Mouse (Mus musculus) limb, embryonic 14.5 days (tissue): Measurements from ENCODE around the gene Grap. TPM values are rescaled to one million over a fixed set of nuclear protein-coding genes. Genes with fewer than 3 reads are reported as not detected.

Source experiments
- ATAC-seq: fragments of 200-750 bp; cut with Nextera tagmentation; 2 replicates; pipeline ENCODE4 v1.8.0; 2017; ENCODE audit warnings: low read depth, moderate number of reproducible peaks, moderate TSS enrichment; ENCODE audit not compliant: low FRiP score
- DNase-seq: peaks from one replicate; pipeline ENCODE4 v3.0.0-alpha.2; 2015; ENCODE audit warnings: low spot score
- H3K27ac ChIP-seq: fragments of 300-500 bp; sonication (generic); replicated peaks from 2 replicates; pipeline ENCODE4 v1.5.1; 2014; ENCODE audit warnings: low read depth, mild to moderate bottlenecking, low read length, moderate library complexity, mixed read lengths
- H3K27me3 ChIP-seq: fragments of 300-500 bp; sonication (generic); 2 replicates; pipeline ENCODE4 v1.6.1; 2014; ENCODE audit warnings: low read length, mixed read lengths; ENCODE audit not compliant: control insufficient read depth, insufficient read depth
- H3K36me3 ChIP-seq: fragments of 300-500 bp; sonication (generic); 2 replicates; pipeline ENCODE4 v1.6.1; 2014; ENCODE audit warnings: mild to moderate bottlenecking, low read length, moderate library complexity, mixed read lengths; ENCODE audit not compliant: control insufficient read depth, insufficient read depth
- H3K4me1 ChIP-seq: fragments of 300-500 bp; sonication (generic); 2 replicates; pipeline ENCODE4 v1.6.1; 2014; ENCODE audit warnings: antibody characterized with exemption, low read length, mixed read lengths; ENCODE audit not compliant: control insufficient read depth, insufficient read depth
- H3K4me2 ChIP-seq: fragments of 300-500 bp; sonication (generic); replicated peaks from 2 replicates; pipeline ENCODE4 v1.6.1; 2014; ENCODE audit warnings: low read depth, mild to moderate bottlenecking, low read length, moderate library complexity; ENCODE audit not compliant: severe bottlenecking
- H3K4me3 ChIP-seq: fragments of 300-500 bp; sonication (generic); replicated peaks from 2 replicates; pipeline ENCODE4 v1.5.1; 2014; ENCODE audit warnings: low read length
- H3K9ac ChIP-seq: fragments of 300-500 bp; sonication (generic); 2 replicates; pipeline ENCODE4 v1.6.1; 2014; ENCODE audit warnings: mild to moderate bottlenecking, low read depth, low read length, moderate library complexity; ENCODE audit not compliant: severe bottlenecking
- H3K9me3 ChIP-seq: fragments of 300-500 bp; sonication (generic); 2 replicates; pipeline ENCODE4 v1.6.1; 2016; ENCODE audit warnings: low read length; ENCODE audit not compliant: control insufficient read depth
- POLR2A ChIP-seq: fragments of 200-500 bp; IDR thresholded peaks from 2 replicates; pipeline ENCODE4 v1.8.0; 2012; ENCODE audit warnings: inconsistent platforms, mild to moderate bottlenecking, moderate library complexity, borderline replicate concordance; ENCODE audit not compliant: insufficient read depth, insufficient read length; ENCODE audit errors: extremely low read depth
- WGBS: fragments of 180-500 bp; shearing (Covaris S2); extraction: QIAGEN DNeasy Blood & Tissue Kit; methylation state at CpG from one replicate; pipeline ENCODE4 v1.1.7; 2014; 5-methylcytosine and 5-hydroxymethylcytosine counted together
- polyA plus RNA-seq, 2 experiments: library from polyadenylated mRNA; depleted of rRNA in 1 of 2; stranded (reverse) in 1 of 2; unstranded in 1 of 2; fragments of >200 nt; fragmentation: Nextera tagmentation in 1 of 2; extraction: Ambion mirVana in 1 of 2; gene quantifications; 2 replicates each; pipeline versions ENCODE4 v1.2.1 to v1.2.3; 2012 to 2014

Grap gene
- polyA plus RNA-seq, 2 experiments = 4.7 to 5.6 TPM

DNA sequence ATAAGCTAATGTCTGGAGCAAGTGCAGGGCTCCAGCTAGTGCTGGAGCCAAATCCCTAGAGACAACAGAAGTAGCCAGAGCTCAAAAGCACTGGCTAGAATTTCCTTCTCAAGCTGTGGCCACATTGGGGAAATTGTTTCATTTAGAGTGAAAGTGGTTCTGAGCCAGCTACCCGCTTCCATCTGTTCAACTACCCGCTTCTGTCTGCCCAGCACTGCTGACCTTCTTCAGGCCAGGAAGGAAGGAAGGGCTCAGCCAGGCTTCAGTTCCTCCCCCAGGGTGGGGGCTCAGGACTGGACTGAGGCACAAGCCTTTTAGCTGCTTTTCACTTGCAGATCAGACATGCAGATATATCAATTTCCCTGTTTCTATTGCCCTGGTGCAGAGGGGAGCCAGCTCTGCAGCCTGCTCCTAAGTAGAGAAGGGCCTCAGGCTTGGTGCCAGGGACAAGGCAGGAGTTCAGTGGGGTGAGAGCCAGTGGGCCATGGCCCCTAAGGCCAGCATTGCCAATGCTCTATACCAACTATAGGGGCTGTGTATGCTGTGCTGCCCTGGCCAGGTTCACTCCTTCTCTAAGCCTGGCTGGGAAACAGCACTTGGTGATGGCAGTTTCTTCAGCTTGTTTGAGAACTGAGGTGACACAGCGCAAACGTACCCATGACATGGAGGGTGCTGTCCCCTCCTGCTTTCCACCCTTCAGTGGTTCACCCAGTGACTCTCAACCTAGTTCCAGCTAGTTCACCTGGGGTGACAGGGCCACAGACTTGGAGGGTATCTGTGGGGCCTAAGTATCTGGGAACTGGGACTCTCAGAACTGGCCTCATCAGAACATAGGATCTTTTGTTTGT is 6.2 kb downstream of the Grap start:
- Histone ChIP-seq H3K4me3 (no peak overlapping the region), H3K9ac (no peak overlapping the region), H3K4me2 (no peak overlapping the region), H3K9me3 (no peaks in the 10 kb centered on the region), H3K27me3 (no peaks in the 10 kb centered on the region), H3K4me1 (no peaks in the 10 kb centered on the region), H3K36me3 (no peaks in the 10 kb centered on the region), H3K27ac (no peak overlapping the region)
- no peak for ATAC-seq
- TF ChIP-seq POLR2A = no peak
- DNase-seq = no peak
- WGBS = 72% methylated on average over 4 of the region's 4 CpGs

DNA sequence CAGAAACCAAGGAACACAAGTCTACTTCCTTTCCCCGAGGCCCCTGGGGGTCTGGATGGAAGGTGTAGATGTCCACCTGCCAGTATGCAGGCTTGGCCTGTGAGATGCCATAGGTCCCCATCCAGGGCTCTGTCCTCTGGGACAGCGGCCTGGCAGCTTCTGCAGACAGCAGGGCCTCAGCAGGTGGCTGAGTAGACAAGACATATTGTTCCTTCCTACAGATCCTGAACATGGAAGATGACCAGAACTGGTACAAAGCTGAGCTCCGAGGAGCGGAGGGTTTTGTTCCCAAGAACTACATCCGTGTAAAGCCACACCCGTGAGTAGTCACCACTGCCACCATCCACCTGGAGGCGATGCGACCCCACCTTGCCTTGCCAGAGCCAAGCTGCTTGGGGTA is 6.9 kb downstream of the Grap start:
- WGBS = 87% methylated on average over 8 of the region's 8 CpGs
- no peak overlapping the region for H3K4me3 ChIP-seq
- DNase-seq (no peak), ATAC-seq (no peak)
- no peaks in the 10 kb centered on the region for H3K27me3 ChIP-seq
- H3K27ac ChIP-seq = no peak overlapping the region
- H3K9ac ChIP-seq = no peak overlapping the region
- H3K4me2 ChIP-seq = no peak overlapping the region
- no peaks in the 10 kb centered on the region for H3K9me3 ChIP-seq
- no peaks in the 10 kb centered on the region for H3K4me1 ChIP-seq
- no peak for TF ChIP-seq POLR2A
- H3K36me3 ChIP-seq = no peaks in the 10 kb centered on the region

DNA sequence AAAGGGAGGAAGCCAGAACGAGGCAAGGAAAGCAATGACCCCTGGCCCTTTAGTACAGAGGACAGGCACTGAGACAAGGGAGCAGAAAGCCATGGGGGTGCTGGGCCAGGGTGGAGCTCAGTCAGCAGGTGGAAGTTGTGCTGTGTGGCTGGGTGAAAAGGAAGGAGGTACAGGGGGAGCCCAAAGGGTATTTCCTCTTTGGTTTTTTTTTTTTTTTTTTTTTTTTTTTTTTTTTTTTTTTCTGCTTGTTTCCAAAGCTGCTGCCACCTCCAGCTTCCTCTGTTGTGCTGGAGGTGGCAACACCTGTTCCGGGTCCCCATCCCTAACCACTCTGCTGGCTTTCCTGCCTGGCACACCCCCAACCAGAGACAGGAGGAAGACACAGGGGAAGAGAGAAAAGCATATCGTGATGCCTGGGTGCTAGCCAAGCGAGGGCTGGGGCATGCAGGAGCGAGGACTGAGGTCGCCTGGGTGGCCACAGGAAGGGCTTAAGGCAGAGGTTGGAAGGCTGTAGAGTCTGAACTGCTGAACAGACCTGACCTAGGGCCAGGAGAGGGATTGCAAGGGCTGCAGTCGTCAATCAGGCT is 7.8 kb downstream of the Grap start:
- H3K27me3 ChIP-seq = no peaks in the 10 kb centered on the region
- H3K27ac ChIP-seq = no peak overlapping the region
- ATAC-seq (no peak), DNase-seq (no peak)
- H3K36me3 ChIP-seq = no peaks in the 10 kb centered on the region
- no peak overlapping the region for H3K4me2 ChIP-seq
- 68% methylated on average over 7 of the region's 7 CpGs for WGBS
- no peak for TF ChIP-seq POLR2A
- no peaks in the 10 kb centered on the region for H3K4me1 ChIP-seq
- no peaks in the 10 kb centered on the region for H3K9me3 ChIP-seq
- no peak overlapping the region for H3K9ac ChIP-seq
- no peak overlapping the region for H3K4me3 ChIP-seq

DNA sequence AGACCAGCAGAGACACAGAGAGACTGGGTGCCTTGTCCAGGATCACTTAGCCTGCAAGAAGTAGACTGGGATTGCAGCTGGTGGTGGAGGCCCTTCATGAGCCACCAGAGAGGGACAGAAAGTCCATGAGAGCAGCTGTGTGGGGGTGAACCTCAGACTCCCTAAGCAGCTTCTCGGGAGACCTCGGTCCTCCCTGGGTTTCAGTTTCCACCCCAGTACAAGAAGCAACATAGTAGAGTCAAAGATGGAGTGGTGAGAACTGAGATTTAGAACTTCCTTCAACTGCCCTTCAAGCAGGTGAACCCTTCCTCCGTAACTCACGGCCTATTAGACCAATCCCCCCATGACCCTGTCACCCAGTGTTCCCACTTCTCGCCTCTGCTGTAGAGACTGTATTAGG is 9.1 kb downstream of the Grap start:
- Histone ChIP-seq H3K27ac (no peak overlapping the region), H3K27me3 (no peaks in the 10 kb centered on the region), H3K4me1 (no peaks in the 10 kb centered on the region), H3K36me3 (no peaks in the 10 kb centered on the region), H3K4me2 (no peak overlapping the region), H3K4me3 (no peak overlapping the region), H3K9me3 (no peaks in the 10 kb centered on the region), H3K9ac (no peak overlapping the region)
- 86% methylated on average over 5 of the region's 5 CpGs for WGBS
- DNase-seq (no peak), ATAC-seq (no peak)
- TF ChIP-seq POLR2A = no peak

DNA sequence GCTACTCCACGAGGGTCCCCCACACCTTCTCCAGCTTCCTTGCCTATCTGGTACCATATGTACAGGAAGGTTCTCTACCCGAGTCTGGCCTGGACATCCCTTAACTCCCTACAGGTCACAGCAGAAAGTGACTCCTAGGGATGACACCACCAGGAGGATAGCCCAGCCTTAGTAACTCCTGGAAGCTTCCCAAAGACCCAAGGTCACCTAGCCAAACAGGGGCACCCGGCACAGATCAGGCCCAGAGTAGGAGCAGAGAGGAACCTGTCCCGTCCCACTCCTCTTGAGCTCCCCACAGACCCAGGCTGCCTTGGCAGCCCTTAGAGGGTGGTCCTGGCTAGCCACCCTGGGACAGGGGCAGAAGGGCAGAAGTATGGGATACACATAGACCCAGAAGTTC is 12.3 kb downstream of the Grap start:
- no peak for TF ChIP-seq POLR2A

More for the DNA sequence above, 12.3 kb downstream of the Grap start:
- no peak for DNase-seq
- Histone ChIP-seq H3K9me3 (no peaks in the 10 kb centered on the region), H3K27ac (no peak overlapping the region), H3K27me3 (no peaks in the 10 kb centered on the region), H3K9ac (no peak overlapping the region), H3K4me2 (no peak overlapping the region), H3K36me3 (no peaks in the 10 kb centered on the region), H3K4me1 (no peaks in the 10 kb centered on the region), H3K4me3 (no peak overlapping the region)
- WGBS = 79% methylated on average over 4 of the region's 4 CpGs
- ATAC-seq = no peak
